Mouse (Mus musculus): Measurements from ENCODE around the gene Rab31. TPM values are rescaled to one million over a fixed set of nuclear protein-coding genes. Genes with fewer than 3 reads are reported as not detected.
A peak's percentile ranks its signal among the peaks of the same experiment; 100 is the strongest.

Gene Rab31
- total and polyA plus RNA-seq, 2 experiments from 2014 or later = 79.3 to 92.8 TPM

- ATAC-seq (peak; percentile 53), DNase-seq (peak; percentile 64)
- Histone ChIP-seq H3K4me2 (ENCODE audit: low read depth) (no peak overlapping the region), H3K4me1 (ENCODE audit: insufficient read depth) (no peaks in the 10 kb centered on the region), H3K9ac (no peak overlapping the region), H3K9me3 (ENCODE audit: low read length) (0 out of 2 replicates have a peak, but pooled peaks cover under 1% of the 10 kb centered on the region), H3K4me3 (ENCODE audit: low read depth, low read length) (no peak overlapping the region), H3K27ac (ENCODE audit: low read depth, low read length) (no peak overlapping the region), H3K27me3 (ENCODE audit: insufficient read depth, low read length) (no peaks in the 10 kb centered on the region), H3K36me3 (ENCODE audit: insufficient read depth) (no peaks in the 10 kb centered on the region)
- 70% methylated on average over 5 of the region's 5 CpGs for WGBS
- TF ChIP-seq CTCF (IDR thresholded peaks at IDR 0.05; ENCODE audit: low read depth) = peak; percentile 79
Measured at GRCm38 (mm10) chr17:65706220-65706619, 66.3 kb downstream of the Rab31 start.

- Histone ChIP-seq H3K27ac (ENCODE audit: low read depth, low read length) (no peak overlapping the region), H3K4me1 (ENCODE audit: insufficient read depth) (no peaks in the 10 kb centered on the region), H3K4me2 (ENCODE audit: low read depth) (no peak overlapping the region), H3K9ac (no peak overlapping the region), H3K27me3 (ENCODE audit: insufficient read depth, low read length) (no peaks in the 10 kb centered on the region), H3K4me3 (ENCODE audit: low read depth, low read length) (no peak overlapping the region), H3K9me3 (ENCODE audit: low read length) (no peaks in the 10 kb centered on the region), H3K36me3 (ENCODE audit: insufficient read depth) (no peaks in the 10 kb centered on the region)
- no peak for ATAC-seq
- no peak for TF ChIP-seq CTCF (IDR thresholded peaks at IDR 0.05; ENCODE audit: low read depth)
- 81% methylated on average over 13 of the region's 13 CpGs for WGBS
- DNase-seq = no peak
Measured at GRCm38 (mm10) chr17:65703527-65704391, 68.8 kb downstream of the Rab31 start.

GRCm38 (mm10) chr17:65701797-65702566 is 70.6 kb downstream of the Rab31 start:
- no peak for TF ChIP-seq CTCF (IDR thresholded peaks at IDR 0.05; ENCODE audit: low read depth)
- H3K4me2 ChIP-seq (ENCODE audit: low read depth) = 0 out of 2 replicates have a peak overlapping the region, but pooled peaks have one; percentile 13

GRCm38 (mm10) chr17:65701356-65701755 is 71.2 kb downstream of the Rab31 start:
- Histone ChIP-seq H3K4me3 (ENCODE audit: low read depth, low read length) (no peak overlapping the region), H3K27ac (ENCODE audit: low read depth, low read length) (peak overlapping the region; percentile 72; the same call in 1 of the 2 replicates), H3K27me3 (ENCODE audit: insufficient read depth, low read length) (no peaks in the 10 kb centered on the region), H3K9ac (no peak overlapping the region), H3K36me3 (ENCODE audit: insufficient read depth) (no peaks in the 10 kb centered on the region), H3K9me3 (ENCODE audit: low read length) (no peaks in the 10 kb centered on the region), H3K4me2 (ENCODE audit: low read depth) (no peak overlapping the region), H3K4me1 (ENCODE audit: insufficient read depth) (no peaks in the 10 kb centered on the region)
- 70% methylated on average over 8 of the region's 8 CpGs for WGBS
- DNase-seq (no peak), ATAC-seq (no peak)
- TF ChIP-seq CTCF (IDR thresholded peaks at IDR 0.05; ENCODE audit: low read depth) = no peak

More at GRCm38 (mm10) chr17:65701797-65702566, 70.6 kb downstream of the Rab31 start:
- ATAC-seq (peak; percentile 79), DNase-seq (peak; percentile 70)
- H3K27me3 ChIP-seq (ENCODE audit: insufficient read depth, low read length) = no peaks in the 10 kb centered on the region
- no peaks in the 10 kb centered on the region for H3K4me1 ChIP-seq (ENCODE audit: insufficient read depth)
- H3K27ac ChIP-seq (ENCODE audit: low read depth, low read length) = peak overlapping the region; percentile 72
- no peaks in the 10 kb centered on the region for H3K9me3 ChIP-seq (ENCODE audit: low read length)
- H3K9ac ChIP-seq = peak overlapping the region; percentile 4; the same call in 1 of the 2 replicates
- no peaks in the 10 kb centered on the region for H3K36me3 ChIP-seq (ENCODE audit: insufficient read depth)
- 22% methylated on average over 13 of the region's 13 CpGs for WGBS
- H3K4me3 ChIP-seq (ENCODE audit: low read depth, low read length) = no peak overlapping the region

- H3K4me3 ChIP-seq (ENCODE audit: low read depth, low read length) = no peak overlapping the region
- ATAC-seq = peak; percentile 69
- no peaks in the 10 kb centered on the region for H3K9me3 ChIP-seq (ENCODE audit: low read length)
- DNase-seq = peak; percentile 76
- no peaks in the 10 kb centered on the region for H3K4me1 ChIP-seq (ENCODE audit: insufficient read depth)
- H3K36me3 ChIP-seq (ENCODE audit: insufficient read depth) = no peaks in the 10 kb centered on the region
- H3K27ac ChIP-seq (ENCODE audit: low read depth, low read length) = no peak overlapping the region
- 23% methylated on average over 4 of the region's 4 CpGs for WGBS
- no peak for TF ChIP-seq CTCF (IDR thresholded peaks at IDR 0.05; ENCODE audit: low read depth)
- no peak overlapping the region for H3K4me2 ChIP-seq (ENCODE audit: low read depth)
- H3K27me3 ChIP-seq (ENCODE audit: insufficient read depth, low read length) = no peaks in the 10 kb centered on the region
- H3K9ac ChIP-seq = no peak overlapping the region
Measured at GRCm38 (mm10) chr17:65700060-65700459, 72.5 kb downstream of the Rab31 start.

- no peaks in the 10 kb centered on the region for H3K9me3 ChIP-seq (ENCODE audit: low read length)
- no peaks in the 10 kb centered on the region for H3K27me3 ChIP-seq (ENCODE audit: insufficient read depth, low read length)
- no peak for TF ChIP-seq CTCF (IDR thresholded peaks at IDR 0.05; ENCODE audit: low read depth)
- H3K27ac ChIP-seq (ENCODE audit: low read depth, low read length) = no peak overlapping the region
- ATAC-seq (no peak), DNase-seq (no peak)
- no peak overlapping the region for H3K9ac ChIP-seq
- H3K4me1 ChIP-seq (ENCODE audit: insufficient read depth) = no peaks in the 10 kb centered on the region
- H3K4me3 ChIP-seq (ENCODE audit: low read depth, low read length) = no peak overlapping the region
- no peak overlapping the region for H3K4me2 ChIP-seq (ENCODE audit: low read depth)
- WGBS = 80% methylated on average over 12 of the region's 12 CpGs
- no peaks in the 10 kb centered on the region for H3K36me3 ChIP-seq (ENCODE audit: insufficient read depth)
Measured at GRCm38 (mm10) chr17:65697791-65698463, 74.6 kb downstream of the Rab31 start.
